In the genomic region with DNA sequence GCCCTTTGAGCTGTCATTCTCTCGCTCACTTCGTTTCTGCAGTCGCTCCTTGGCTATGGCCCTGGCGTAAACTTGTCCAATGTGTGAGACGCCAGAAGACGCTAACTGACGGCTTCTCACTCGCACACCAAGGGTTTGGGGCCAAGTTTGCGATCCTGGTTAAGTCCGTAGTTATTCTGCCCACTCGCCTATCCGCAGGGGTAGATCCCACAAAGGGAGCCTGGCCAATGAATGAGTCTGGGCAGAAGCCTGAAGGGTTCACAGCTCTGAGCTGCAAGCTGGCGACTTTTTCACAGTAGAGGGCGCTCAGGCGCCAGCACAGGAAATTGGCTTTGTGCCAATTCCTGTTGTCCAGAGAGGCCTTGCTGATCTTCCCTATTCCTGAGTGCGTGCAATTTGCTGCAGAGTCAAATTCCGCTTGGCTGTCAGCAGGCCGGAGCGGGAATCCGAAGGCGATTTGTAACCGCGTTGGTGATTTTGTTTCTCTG, we compare ENCODE assay signal across 8 mouse cellular contexts. TPM values are rescaled to one million over a fixed set of nuclear protein-coding genes. Genes with fewer than 3 reads are reported as not detected.
DNase-seq lines count a peak whose midpoint lies in the region; ATAC-seq and TF ChIP-seq lines count a peak whose summit lies in the region.
"Not testable (repeated sequence)": the region's sequence is repeated elsewhere in the genome, so short reads cannot be mapped to it uniquely, and the experiment has no call there.
"Had no signal": no experiment of that assay in that cellular context is flagged by ENCODE, and none has a peak within 500 bp of the region (broad histone marks: within the 10 kb centered on the region; RNA-seq: fewer than 3 reads in every experiment).

No protein-coding gene starts in this region.

- not testable (repeated sequence) for H3K4me1 ChIP-seq in bone marrow macrophage, adult 2 months (ENCODE audit: control insufficient read depth, insufficient read depth, low read length); embryonic facial prominence, embryonic 10.5 days; heart, adult 2 months (ENCODE audit: control insufficient read depth, insufficient read depth, low read length); neural tube, embryonic 14.5 days (ENCODE audit: control insufficient read depth, insufficient read depth, low read length)

- 10% methylated on average over 23 of the region's 23 CpGs for WGBS in embryonic facial prominence, embryonic 10.5 days
- 9% methylated on average over 23 of the region's 23 CpGs for WGBS in heart, adult 2 months
- WGBS in neural tube, embryonic 14.5 days = 13% methylated on average over 23 of the region's 23 CpGs

- ATAC-seq in neural tube, embryonic 14.5 days (ENCODE audit: low read depth) = peak; percentile 82

- not testable (repeated sequence) for H3K4me2 ChIP-seq in neural tube, embryonic 14.5 days (ENCODE audit: low read depth, low read length)

- H3K27ac ChIP-seq in bone marrow macrophage, adult 2 months (ENCODE audit: insufficient read depth, low read depth, low read length); embryonic facial prominence, embryonic 10.5 days (replicated peaks); heart, adult 2 months; left cerebral cortex, adult 2 months; neural tube, embryonic 14.5 days (ENCODE audit: low read depth, low read length): not testable (repeated sequence)

- peaks cover 21% of the 10 kb centered on the region for H3K27me3 ChIP-seq in embryonic facial prominence, embryonic 10.5 days (replicated peaks; ENCODE audit: low read depth, poor library complexity, severe bottlenecking)
- not testable (repeated sequence) for H3K27me3 ChIP-seq in heart, adult 2 months (ENCODE audit: control insufficient read depth, insufficient read depth, low read length); neural tube, embryonic 14.5 days (ENCODE audit: control insufficient read depth, insufficient read depth, low read length)

- not testable (repeated sequence) for H3K9me3 ChIP-seq in embryonic facial prominence, embryonic 10.5 days; neural tube, embryonic 14.5 days (ENCODE audit: control insufficient read depth, low read length)

- H3K9ac ChIP-seq in heart, adult 2 months (ENCODE audit: low read depth, low read length); neural tube, embryonic 14.5 days (replicated peaks; ENCODE audit: low read depth, low read length): not testable (repeated sequence)

- not testable (repeated sequence) for TF ChIP-seq EP300 in heart, adult 2 months (IDR thresholded peaks at IDR 0.05; ENCODE audit: insufficient read depth, low read depth, low read length)

- peak overlapping the region; percentile 45 for H3K4me3 ChIP-seq in bone marrow macrophage, adult 2 months (ENCODE audit: insufficient read depth, low read length)
- H3K4me3 ChIP-seq in embryonic facial prominence, embryonic 10.5 days = peak overlapping the region; percentile 30; the same call in 1 of the 2 replicates
- peak overlapping the region; percentile 16; the same call in 1 of the 2 replicates for H3K4me3 ChIP-seq in heart, adult 2 months
- 0 out of 2 replicates have a peak overlapping the region, but pooled peaks have one; percentile 21 for H3K4me3 ChIP-seq in left cerebral cortex, adult 2 months
- not testable (repeated sequence) for H3K4me3 ChIP-seq in neural tube, embryonic 14.5 days (ENCODE audit: low read depth, low read length)

- TF ChIP-seq POLR2A in bone marrow macrophage, adult 2 months (IDR thresholded peaks at IDR 0.05; ENCODE audit: borderline replicate concordance, low read depth, low read length); heart, adult 2 months (IDR thresholded peaks at IDR 0.05; ENCODE audit: insufficient read depth, low read depth, low read length): not testable (repeated sequence)

- not testable (repeated sequence) for H3K79me2 ChIP-seq in heart, adult 2 months (replicated peaks; ENCODE audit: control insufficient read depth, insufficient read depth, low read length)

- not testable (repeated sequence) for H3K36me3 ChIP-seq in embryonic facial prominence, embryonic 10.5 days (replicated peaks); heart, adult 2 months (ENCODE audit: control insufficient read depth, insufficient read depth, low read length); neural tube, embryonic 14.5 days (ENCODE audit: control insufficient read depth, insufficient read depth, low read length)

- 0 out of 2 replicates have a peak, but pooled peaks have one; percentile 8 for TF ChIP-seq CTCF in bone marrow macrophage, adult 2 months (IDR thresholded peaks at IDR 0.05; ENCODE audit: low read depth, low read length)
- peak; percentile 56 for TF ChIP-seq CTCF in heart, adult 2 months (IDR thresholded peaks at IDR 0.05)
- TF ChIP-seq CTCF in left cerebral cortex, adult 2 months (IDR thresholded peaks at IDR 0.05) = peak; percentile 25

- DNase-seq in embryonic facial prominence, embryonic 10.5 days (ENCODE audit: low spot score) = peak; percentile 51
- DNase-seq in heart, adult 2 months = peak; percentile 32 to 42
- peak; percentile 43 for DNase-seq in induced T-regulatory cell, adult 2 months (ENCODE audit: low read depth)
- DNase-seq in left cerebral cortex, adult 2 months (ENCODE audit: extremely low spot score in 1 of 2, low spot score in 2 of 2) = peak in 1 of 2 experiments; percentile 7
- peak; percentile 7 for DNase-seq in lung, postnatal 25 days (ENCODE audit: low spot score)

- intact Hi-C loops in heart, adult 2 months (cut with DNase I); left cerebral cortex, adult 2 months (cut with DNase I): not testable (repeated sequence)

RNA-seq across cellular contexts. Expression of gene D13Ertd608e, which starts 0.6 kb away (rescaled TPM):
- polyA plus RNA-seq in bone marrow macrophage, adult 2 months (2012; ENCODE audit: insufficient read depth, insufficient read length, missing spikeins) = not detected in 2 replicates
- not detected in 2 replicates for polyA plus RNA-seq in embryonic facial prominence, embryonic 10.5 days (2016; fragmentation: Nextera tagmentation; extraction: Ambion mirVana)
- total RNA-seq in heart, adult 2 months (2021) = not detected
- not detected in 2 replicates for polyA plus RNA-seq in heart, adult 2 months (2012; rRNA removed)
- total RNA-seq in left cerebral cortex, adult 2 months (2021) = not detected
- not detected in 2 replicates for polyA plus RNA-seq in neural tube, embryonic 14.5 days (2014; fragmentation: Nextera tagmentation; extraction: Ambion mirVana)
- total RNA-seq: gastrocnemius, postnatal 36 days had no signal

RNA-seq across cellular contexts. Expression of gene AF067063, which starts 6.4 kb away (rescaled TPM):
- not detected in 2 replicates for polyA plus RNA-seq in bone marrow macrophage, adult 2 months (2012; ENCODE audit: insufficient read depth, insufficient read length, missing spikeins)
- polyA plus RNA-seq in embryonic facial prominence, embryonic 10.5 days (2016; fragmentation: Nextera tagmentation; extraction: Ambion mirVana) = not detected in 2 replicates
- total RNA-seq in heart, adult 2 months (2021) = not detected
- not detected in 2 replicates for polyA plus RNA-seq in heart, adult 2 months (2012; rRNA removed)
- total RNA-seq in left cerebral cortex, adult 2 months (2021) = not detected
- polyA plus RNA-seq in neural tube, embryonic 14.5 days (2014; fragmentation: Nextera tagmentation; extraction: Ambion mirVana) = not detected in 2 replicates
- total RNA-seq: gastrocnemius, postnatal 36 days had no signal

RNA-seq across cellular contexts. Expression of gene Zfp131, which starts 45.7 kb away (rescaled TPM):
- 17.6 and 18.6 TPM in 2 replicates for polyA plus RNA-seq in bone marrow macrophage, adult 2 months (2012; ENCODE audit: insufficient read depth, insufficient read length, missing spikeins)
- 40.8 and 45.1 TPM in 2 replicates for polyA plus RNA-seq in embryonic facial prominence, embryonic 10.5 days (2016; fragmentation: Nextera tagmentation; extraction: Ambion mirVana)
- 10 to 100 TPM; 18.4 to 18.7 TPM for total RNA-seq in heart, adult 2 months (2021)
- 5.0 and 7.3 TPM in 2 replicates for polyA plus RNA-seq in heart, adult 2 months (2012; rRNA removed)
- total RNA-seq in left cerebral cortex, adult 2 months (2021) = 10 to 100 TPM; 46.1 to 47.6 TPM
- polyA plus RNA-seq in neural tube, embryonic 14.5 days (2014; fragmentation: Nextera tagmentation; extraction: Ambion mirVana) = 38.4 and 38.7 TPM in 2 replicates

RNA-seq across cellular contexts. Expression of gene Tcstv1, which starts 58.2 kb away (rescaled TPM):
- not detected in 2 replicates for polyA plus RNA-seq in bone marrow macrophage, adult 2 months (2012; ENCODE audit: insufficient read depth, insufficient read length, missing spikeins)
- polyA plus RNA-seq in embryonic facial prominence, embryonic 10.5 days (2016; fragmentation: Nextera tagmentation; extraction: Ambion mirVana) = not detected in 2 replicates
- total RNA-seq in heart, adult 2 months (2021) = not detected
- polyA plus RNA-seq in heart, adult 2 months (2012; rRNA removed) = not detected in 2 replicates
- not detected for total RNA-seq in left cerebral cortex, adult 2 months (2021)
- not detected in 2 replicates for polyA plus RNA-seq in neural tube, embryonic 14.5 days (2014; fragmentation: Nextera tagmentation; extraction: Ambion mirVana)
- total RNA-seq: gastrocnemius, postnatal 36 days had no signal
